9 mouse cellular contexts compared by ENCODE assay signal in the genomic region with DNA sequence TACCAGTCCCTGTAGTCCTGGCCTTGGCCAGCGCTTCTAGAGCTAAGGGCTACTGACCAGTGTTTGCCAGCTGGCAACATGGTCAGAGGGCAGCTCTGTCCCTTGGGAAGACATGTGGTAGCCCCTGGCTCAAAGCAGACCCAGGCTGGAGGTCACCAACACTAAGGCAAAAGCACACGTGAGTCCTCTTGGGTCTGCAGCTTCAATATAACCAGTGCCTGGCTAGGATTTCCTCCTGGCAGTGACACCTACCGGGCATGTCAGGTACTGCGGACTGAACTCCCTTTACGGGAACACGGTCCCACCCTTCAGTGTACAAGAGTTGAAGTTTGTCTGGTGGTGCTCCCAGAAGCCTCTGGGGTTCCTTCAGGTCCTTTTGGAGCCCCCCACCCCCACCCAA. TPM values are rescaled to one million over a fixed set of nuclear protein-coding genes. Genes with fewer than 3 reads are reported as not detected.
DNase-seq lines count a peak whose midpoint lies in the region; ATAC-seq and TF ChIP-seq lines count a peak whose summit lies in the region.
"Had no signal": no experiment of that assay in that cellular context is flagged by ENCODE, and none has a peak within 500 bp of the region (broad histone marks: within the 10 kb centered on the region; RNA-seq: fewer than 3 reads in every experiment).

No protein-coding gene starts in this region.

- H3K9ac ChIP-seq in kidney, postnatal 0 days (ENCODE audit: low read depth, low read length) = no peak overlapping the region
- no peak overlapping the region for H3K9ac ChIP-seq in liver, embryonic 11.5 days (ENCODE audit: low read depth, low read length)
- no peak overlapping the region for H3K9ac ChIP-seq in neural tube, embryonic 11.5 days (ENCODE audit: low read length)
- H3K9ac ChIP-seq in stomach, embryonic 15.5 days = no peak overlapping the region
- H3K9ac ChIP-seq: embryonic facial prominence, embryonic 13.5 days had no signal

- TF ChIP-seq CTCF in kidney, postnatal 0 days (IDR thresholded peaks at IDR 0.05; ENCODE audit: low read depth) = peak; percentile 92

- no peaks in the 10 kb centered on the region for H3K27me3 ChIP-seq in kidney, postnatal 0 days (ENCODE audit: insufficient read depth, low read length)
- no peaks in the 10 kb centered on the region for H3K27me3 ChIP-seq in liver, embryonic 11.5 days (replicated peaks; ENCODE audit: control insufficient read depth, insufficient read depth, low read length)
- H3K27me3 ChIP-seq in neural tube, embryonic 11.5 days (ENCODE audit: control insufficient read depth, insufficient read depth, low read length) = 0 out of 2 replicates have a peak, but pooled peaks cover 5% of the 10 kb centered on the region
- H3K27me3 ChIP-seq in stomach, embryonic 15.5 days (replicated peaks) = peaks cover 12% of the 10 kb centered on the region

- ATAC-seq in kidney, postnatal 0 days (replicated peaks; ENCODE audit: low FRiP score, low read depth) = peak; percentile 36; the same call in 1 of the 2 replicates
- ATAC-seq in liver, embryonic 11.5 days (replicated peaks; ENCODE audit: low FRiP score) = 0 out of 2 replicates have a peak, but pooled peaks have one; percentile 28
- peak; percentile 20; the same call in 1 of the 2 replicates for ATAC-seq in neural tube, embryonic 11.5 days (ENCODE audit: insufficient read depth, low FRiP score, low TSS enrichment)
- 0 out of 2 replicates have a peak, but pooled peaks have one; percentile 21 for ATAC-seq in stomach, embryonic 15.5 days (ENCODE audit: insufficient read depth, low FRiP score, low read depth)

- no peaks in the 10 kb centered on the region for H3K36me3 ChIP-seq in kidney, postnatal 0 days (ENCODE audit: insufficient read depth, low read length)
- H3K36me3 ChIP-seq in liver, embryonic 11.5 days (ENCODE audit: control insufficient read depth, insufficient read depth, low read length) = no peaks in the 10 kb centered on the region
- no peaks in the 10 kb centered on the region for H3K36me3 ChIP-seq in neural tube, embryonic 11.5 days (ENCODE audit: control insufficient read depth, insufficient read depth, low read length)
- H3K36me3 ChIP-seq in stomach, embryonic 15.5 days = no peaks in the 10 kb centered on the region
- H3K36me3 ChIP-seq: embryonic facial prominence, embryonic 13.5 days had no signal

- no peak overlapping the region for H3K4me3 ChIP-seq in kidney, postnatal 0 days (replicated peaks; ENCODE audit: low read depth, low read length)
- no peak overlapping the region for H3K4me3 ChIP-seq in liver, embryonic 11.5 days (ENCODE audit: low read depth, low read length)
- no peak overlapping the region for H3K4me3 ChIP-seq in neural tube, embryonic 11.5 days (ENCODE audit: low read depth, low read length)
- no peak overlapping the region for H3K4me3 ChIP-seq in stomach, embryonic 15.5 days (replicated peaks)
- H3K4me3 ChIP-seq: embryonic facial prominence, embryonic 13.5 days had no signal

- no peak overlapping the region for H3K27ac ChIP-seq in kidney, postnatal 0 days
- H3K27ac ChIP-seq in liver, embryonic 11.5 days (ENCODE audit: low read depth, low read length) = no peak overlapping the region
- H3K27ac ChIP-seq in neural tube, embryonic 11.5 days (ENCODE audit: low read depth, low read length) = no peak overlapping the region
- no peak overlapping the region for H3K27ac ChIP-seq in stomach, embryonic 15.5 days
- H3K27ac ChIP-seq: embryonic facial prominence, embryonic 13.5 days had no signal

- H3K9me3 ChIP-seq in kidney, postnatal 0 days (replicated peaks; ENCODE audit: low read length) = no peaks in the 10 kb centered on the region
- H3K9me3 ChIP-seq in liver, embryonic 11.5 days (ENCODE audit: control insufficient read depth, low read length) = no peaks in the 10 kb centered on the region
- no peaks in the 10 kb centered on the region for H3K9me3 ChIP-seq in neural tube, embryonic 11.5 days (ENCODE audit: control insufficient read depth, low read length)
- H3K9me3 ChIP-seq in stomach, embryonic 15.5 days = no peaks in the 10 kb centered on the region
- H3K9me3 ChIP-seq: embryonic facial prominence, embryonic 13.5 days had no signal

- peak; percentile 82 for DNase-seq in 3T3-L1 (ENCODE audit: low read depth, low spot score)
- peak; percentile 90 to 91 for DNase-seq in adrenal gland, adult 18-20 months (ENCODE audit: low spot score in 2 of 2)
- DNase-seq in embryo, embryonic 10 days (ENCODE audit: low spot score) = peak; percentile 92
- peak; percentile 75 to 86 for DNase-seq in gastrocnemius, postnatal 4 days (ENCODE audit: low spot score in 2 of 2)
- peak; percentile 90 for DNase-seq in kidney, postnatal 0 days (ENCODE audit: low spot score)
- DNase-seq in liver, embryonic 11.5 days (ENCODE audit: low spot score) = peak; percentile 70
- peak; percentile 85 for DNase-seq in neural tube, embryonic 11.5 days (ENCODE audit: low spot score)

- no peaks in the 10 kb centered on the region for H3K4me1 ChIP-seq in kidney, postnatal 0 days (replicated peaks; ENCODE audit: insufficient read depth, low read length)
- H3K4me1 ChIP-seq in liver, embryonic 11.5 days (replicated peaks; ENCODE audit: control insufficient read depth, insufficient read depth, low read length) = peaks cover 9% of the 10 kb centered on the region
- H3K4me1 ChIP-seq in neural tube, embryonic 11.5 days (ENCODE audit: control insufficient read depth, insufficient read depth, low read length) = no peaks in the 10 kb centered on the region
- peaks cover 8% of the 10 kb centered on the region; the same call in 1 of the 2 replicates for H3K4me1 ChIP-seq in stomach, embryonic 15.5 days

- 14% methylated on average over 6 of the region's 6 CpGs for WGBS in kidney, postnatal 0 days
- 16% methylated on average over 6 of the region's 6 CpGs for WGBS in liver, embryonic 11.5 days
- WGBS in neural tube, embryonic 11.5 days = 15% methylated on average over 6 of the region's 6 CpGs
- WGBS in stomach, embryonic 15.5 days = 14% methylated on average over 6 of the region's 6 CpGs

- H3K4me2 ChIP-seq in kidney, postnatal 0 days (ENCODE audit: low read length) = no peak overlapping the region
- no peak overlapping the region for H3K4me2 ChIP-seq in liver, embryonic 11.5 days
- H3K4me2 ChIP-seq in neural tube, embryonic 11.5 days (ENCODE audit: low read depth) = no peak overlapping the region
- no peak overlapping the region for H3K4me2 ChIP-seq in stomach, embryonic 15.5 days
- H3K4me2 ChIP-seq: embryonic facial prominence, embryonic 13.5 days had no signal

RNA-seq across cellular contexts. Expression of gene Slc7a10, which starts 16.8 kb away (rescaled TPM):
- total RNA-seq in adrenal gland, adult 18-20 months (2021) = 10 to 100 TPM in 1 of 2 experiments, 1 to 10 TPM in 1; 8.6 to 19.4 TPM
- 10 to 100 TPM; 11.6 to 12.9 TPM for total RNA-seq in gastrocnemius, postnatal 4 days (2021)
- 0.26 and 0.28 TPM in 2 replicates for polyA plus RNA-seq in kidney, postnatal 0 days (2015; fragmentation: Nextera tagmentation; extraction: Ambion mirVana)
- polyA plus RNA-seq in liver, embryonic 11.5 days (2014; fragmentation: Nextera tagmentation; extraction: Ambion mirVana) = 0.60 and 1.9 TPM in 2 replicates
- 0.25 and 0.89 TPM in 2 replicates for polyA plus RNA-seq in neural tube, embryonic 11.5 days (2014; fragmentation: Nextera tagmentation; extraction: Ambion mirVana)
- polyA plus RNA-seq in stomach, embryonic 15.5 days (2015; fragmentation: Nextera tagmentation; extraction: Ambion mirVana) = 2.4 and 3.3 TPM in 2 replicates

RNA-seq across cellular contexts. Expression of gene Lrp3, which starts 46.0 kb away (rescaled TPM):
- 10 to 100 TPM; 17.7 to 20.0 TPM for total RNA-seq in adrenal gland, adult 18-20 months (2021)
- 10 to 100 TPM; 14.2 to 15.6 TPM for total RNA-seq in gastrocnemius, postnatal 4 days (2021)
- polyA plus RNA-seq in kidney, postnatal 0 days (2015; fragmentation: Nextera tagmentation; extraction: Ambion mirVana) = 3.7 and 4.1 TPM in 2 replicates
- polyA plus RNA-seq in liver, embryonic 11.5 days (2014; fragmentation: Nextera tagmentation; extraction: Ambion mirVana) = 2.6 and 3.9 TPM in 2 replicates
- 18.7 and 21.6 TPM in 2 replicates for polyA plus RNA-seq in neural tube, embryonic 11.5 days (2014; fragmentation: Nextera tagmentation; extraction: Ambion mirVana)
- polyA plus RNA-seq in stomach, embryonic 15.5 days (2015; fragmentation: Nextera tagmentation; extraction: Ambion mirVana) = 6.3 and 7.1 TPM in 2 replicates

RNA-seq across cellular contexts. Expression of gene Cebpa, which starts 50.2 kb away (rescaled TPM):
- 100 to 1,000 TPM; 102 to 266 TPM for total RNA-seq in adrenal gland, adult 18-20 months (2021)
- total RNA-seq in gastrocnemius, postnatal 4 days (2021) = 10 to 100 TPM; 10.9 to 19.6 TPM
- polyA plus RNA-seq in kidney, postnatal 0 days (2015; fragmentation: Nextera tagmentation; extraction: Ambion mirVana) = 1.9 and 2.3 TPM in 2 replicates
- 6.9 and 8.2 TPM in 2 replicates for polyA plus RNA-seq in liver, embryonic 11.5 days (2014; fragmentation: Nextera tagmentation; extraction: Ambion mirVana)
- 0.20 and 0.62 TPM in 2 replicates for polyA plus RNA-seq in neural tube, embryonic 11.5 days (2014; fragmentation: Nextera tagmentation; extraction: Ambion mirVana)
- 6.6 and 7.0 TPM in 2 replicates for polyA plus RNA-seq in stomach, embryonic 15.5 days (2015; fragmentation: Nextera tagmentation; extraction: Ambion mirVana)
